Mouse (Mus musculus) kidney, adult 2 months (tissue): Measurements from ENCODE around the gene Ppp6r2.
A peak's percentile ranks its signal among the peaks of the same experiment; 100 is the strongest.

Experiments used
- CTCF ChIP-seq: fragments of 200-500 bp; conservative IDR thresholded peaks from 2 replicates; pipeline ENCODE4 v1.5.1; 2011; ENCODE audit warnings: low read depth, mild to moderate bottlenecking, control low read depth, low read length, moderate library complexity, mixed read lengths; ENCODE audit not compliant: insufficient read depth, insufficient read length
- POLR2A ChIP-seq: fragments of 200-500 bp; IDR thresholded peaks from one replicate; pipeline ENCODE4 v1.6.1; 2011; ENCODE audit warnings: low read depth, low read length, control low read depth

DNA sequence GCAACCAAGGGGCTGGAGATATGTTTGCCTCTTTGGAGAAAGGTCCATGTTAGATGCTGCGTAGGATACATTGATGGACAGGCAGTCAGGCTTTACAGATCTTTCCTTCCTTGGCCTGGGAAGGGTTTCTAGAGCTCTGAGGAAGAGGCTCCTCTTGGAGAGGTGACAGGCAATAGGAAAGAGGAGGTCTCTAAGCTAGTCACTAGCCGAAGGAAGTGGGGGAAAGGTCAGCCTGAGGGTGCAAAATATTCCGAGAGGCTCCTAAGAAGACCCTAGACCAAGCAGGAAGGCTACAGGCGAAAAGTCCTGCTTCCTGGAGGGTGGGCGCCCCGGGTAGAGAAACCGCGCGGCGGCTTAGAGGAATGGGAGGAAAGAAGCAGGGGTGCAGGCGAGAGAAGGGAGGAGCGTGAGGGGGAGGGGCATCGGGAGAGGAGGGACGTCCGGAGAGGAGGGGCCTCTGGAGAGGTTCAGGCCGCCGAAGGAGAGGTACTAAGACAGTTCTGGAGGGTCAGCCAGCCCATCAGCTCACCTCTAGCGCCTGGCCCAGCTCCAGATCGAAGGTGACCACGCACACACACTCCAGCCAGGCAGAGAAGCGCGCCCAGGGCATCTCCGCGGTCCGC, 15.6 kb upstream of the Ppp6r2 start:
- TF ChIP-seq CTCF (no peak), POLR2A (peak; percentile 89)
